Mouse (Mus musculus) urinary bladder, postnatal 10 days (tissue): Measurements from ENCODE around the gene Usp54.
"Not testable (repeated sequence)": the region's sequence is repeated elsewhere in the genome, so short reads cannot be mapped to it uniquely, and the experiment has no call there.

Source experiments
- DNase-seq: peaks from one replicate; pipeline ENCODE4 v3.0.0; 2022; ENCODE audit warnings: low spot score

The Usp54 gene

DNA sequence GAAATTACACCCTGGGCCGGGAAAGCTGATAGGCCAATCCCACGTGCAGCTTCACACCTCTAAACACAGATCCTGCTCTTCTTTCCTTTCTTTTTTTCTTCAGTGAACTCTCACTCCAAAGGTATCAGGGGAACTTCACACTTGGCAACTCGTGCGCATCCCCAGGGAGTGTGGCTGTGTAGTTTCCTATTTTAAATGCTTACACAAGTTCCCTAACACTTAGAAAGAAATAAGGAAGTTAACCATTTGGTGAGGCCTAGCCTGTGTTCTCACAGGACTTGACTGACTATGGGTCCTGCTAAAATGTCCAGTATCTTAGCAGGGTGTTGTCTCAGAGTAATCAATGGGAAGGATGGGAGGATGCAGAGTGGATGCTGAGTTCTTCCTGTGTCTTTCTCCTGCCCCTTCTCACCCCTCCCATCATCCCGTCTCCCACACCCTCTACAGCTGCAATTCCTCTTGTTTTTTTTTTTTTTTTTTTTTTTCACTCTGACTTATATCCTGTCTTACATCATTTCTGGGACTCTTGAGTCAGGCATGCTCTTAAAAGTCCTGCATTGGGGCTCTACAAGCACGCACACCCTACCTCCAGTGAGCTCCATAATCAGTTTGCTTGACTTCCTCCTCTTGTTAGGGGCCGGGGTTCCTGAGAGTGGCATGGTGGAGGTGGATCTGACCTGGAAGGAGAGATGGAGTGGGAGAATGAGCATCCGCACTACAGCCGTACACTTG, 14.0 kb upstream of the Usp54 start:
- no peak for DNase-seq

- no peak for DNase-seq
Observed at GRCm38 (mm10) chr14:20651722-20652256, 10.9 kb upstream of the Usp54 start.

DNA sequence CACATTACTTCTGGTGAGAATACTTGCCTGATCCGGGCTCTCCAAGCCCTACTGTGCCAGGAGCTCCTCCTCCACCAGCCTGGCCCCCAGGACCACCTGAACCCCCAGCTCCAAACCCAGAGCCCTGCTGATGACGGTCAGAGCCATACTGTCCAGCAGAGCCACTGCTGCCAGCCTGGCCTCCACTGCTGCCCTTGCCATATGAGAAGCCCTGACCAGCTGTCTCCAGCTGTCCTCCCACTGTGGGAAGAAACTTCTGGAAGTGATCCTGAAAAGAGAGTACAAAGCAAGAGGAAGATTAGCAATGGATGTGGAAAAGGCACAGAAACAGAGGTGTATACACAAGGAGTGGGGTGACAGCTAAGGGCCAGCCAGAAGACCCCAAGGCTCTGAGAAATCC, 10.1 kb upstream of the Usp54 start:
- no peak for DNase-seq

DNA sequence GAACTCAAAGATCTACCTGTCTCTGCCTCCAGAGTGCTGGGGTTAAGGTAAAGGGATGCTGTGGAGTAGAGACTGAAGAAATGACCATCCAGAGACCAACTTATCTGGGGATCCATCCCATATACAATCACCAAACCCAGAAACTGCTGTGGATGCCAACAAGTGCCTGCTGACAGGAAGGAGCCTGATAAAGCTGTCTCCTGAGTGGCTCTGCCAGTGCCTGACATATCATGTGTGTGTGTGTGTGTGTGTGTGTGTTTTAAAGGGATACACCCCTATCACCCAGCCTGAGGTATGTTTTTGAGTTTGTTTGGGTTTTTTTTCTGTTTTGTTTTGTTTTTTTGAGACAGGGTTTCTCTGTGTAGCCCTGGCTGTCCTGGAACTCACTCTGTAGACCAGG, 5.5 kb upstream of the Usp54 start:
- DNase-seq = no peak

- DNase-seq = no peak
Observed at GRCm38 (mm10) chr14:20645547-20645946, 4.7 kb upstream of the Usp54 start.

- no peak for DNase-seq
Observed at GRCm38 (mm10) chr14:20641438-20641875, 594 bp upstream of the Usp54 start.

- DNase-seq = no peak
Observed at GRCm38 (mm10) chr14:20639918-20640619, 794 bp downstream of the Usp54 start.

DNA sequence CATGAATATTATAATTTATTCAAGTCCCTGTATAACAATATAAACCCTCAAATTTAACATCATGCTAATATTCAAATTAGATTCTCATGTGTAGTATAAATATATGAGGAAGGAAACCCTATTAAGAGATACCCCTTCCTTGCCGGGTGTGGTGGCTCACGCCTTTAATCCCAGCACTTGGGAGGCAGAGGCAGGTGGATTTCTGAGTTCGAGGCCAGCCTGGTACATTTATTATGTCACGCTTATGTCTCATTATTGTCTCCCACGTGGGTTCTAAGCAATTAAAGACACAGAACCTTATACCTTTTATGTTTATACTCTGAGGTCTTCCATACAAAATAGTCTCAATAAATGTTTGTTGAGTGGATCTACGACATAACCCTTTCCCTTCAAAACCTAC, 2.2 kb downstream of the Usp54 start:
- DNase-seq = no peak

- DNase-seq = no peak
Observed at GRCm38 (mm10) chr14:20637818-20638574, 2.9 kb downstream of the Usp54 start.

GRCm38 (mm10) chr14:20636968-20637367, 3.9 kb downstream of the Usp54 start:
- DNase-seq = not testable (repeated sequence)

DNA sequence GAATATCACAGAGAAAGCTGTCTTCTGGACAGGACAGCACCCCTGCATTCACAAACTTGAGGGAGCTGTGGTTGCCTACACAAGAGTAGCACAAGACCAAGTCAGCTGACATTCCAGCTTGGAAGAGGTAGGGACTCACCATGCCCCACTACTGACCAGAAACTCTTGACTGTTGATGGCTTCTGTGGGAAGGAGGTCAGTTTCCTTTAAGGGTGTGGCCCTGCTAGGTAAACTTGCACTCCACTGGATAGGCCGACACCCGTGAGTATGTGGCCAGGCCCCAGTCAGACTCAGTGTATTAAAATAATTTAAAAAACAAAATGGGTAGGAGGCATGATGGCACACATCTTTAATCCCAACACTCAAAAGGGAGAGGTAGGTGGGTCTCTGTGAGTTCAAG, 5.3 kb downstream of the Usp54 start:
- DNase-seq = no peak

- no peak for DNase-seq
Observed at GRCm38 (mm10) chr14:20631253-20631652, 9.6 kb downstream of the Usp54 start.

- DNase-seq = no peak
Observed at GRCm38 (mm10) chr14:20626971-20627370, 13.9 kb downstream of the Usp54 start.

GRCm38 (mm10) chr14:20626447-20626846, 14.4 kb downstream of the Usp54 start:
- DNase-seq = no peak

- no peak for DNase-seq
Observed at GRCm38 (mm10) chr14:20622907-20623306, 18.0 kb downstream of the Usp54 start.

- no peak for DNase-seq
Observed at GRCm38 (mm10) chr14:20622412-20622811, 18.5 kb downstream of the Usp54 start.

- DNase-seq = no peak
Observed at GRCm38 (mm10) chr14:20621903-20622302, 19.0 kb downstream of the Usp54 start.

DNA sequence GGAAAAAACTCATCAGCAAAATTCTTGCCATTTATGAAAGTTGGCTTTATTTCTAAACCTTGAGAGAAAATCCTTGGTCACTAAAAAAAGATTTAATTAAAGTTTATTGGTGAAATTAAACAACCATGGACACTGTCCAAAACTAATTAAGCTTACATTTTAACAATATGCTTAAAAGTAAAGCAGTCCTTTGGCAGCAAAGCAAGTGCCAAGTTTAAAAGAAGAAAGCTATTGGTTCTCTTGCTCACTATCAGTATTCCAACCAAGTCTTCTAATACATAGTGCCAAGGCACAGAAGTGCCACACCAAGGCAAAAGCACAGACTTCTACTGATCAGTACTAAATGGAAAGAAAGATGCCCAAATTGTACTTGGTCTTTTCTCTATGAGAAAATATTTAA, 21.7 kb downstream of the Usp54 start:
- no peak for DNase-seq

DNA sequence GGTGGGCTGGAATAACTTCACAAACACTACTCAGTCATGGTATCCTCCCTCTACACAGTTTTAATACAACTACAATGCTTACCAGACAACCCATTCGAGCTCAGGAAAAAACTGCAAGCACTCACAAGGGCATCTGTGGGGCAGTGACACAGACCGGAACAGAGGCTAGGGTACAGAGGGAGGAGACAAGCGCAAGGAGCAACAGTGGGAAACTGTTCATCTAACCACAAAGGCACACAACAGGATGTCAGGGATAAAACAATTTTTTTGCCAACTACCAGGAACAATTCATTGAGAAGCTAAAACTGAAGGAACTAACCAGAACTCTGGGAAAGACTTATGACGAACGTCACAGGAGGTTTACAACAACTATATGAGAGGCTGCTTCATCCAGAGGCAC, 22.7 kb downstream of the Usp54 start:
- no peak for DNase-seq

GRCm38 (mm10) chr14:20616421-20616820, 24.4 kb downstream of the Usp54 start:
- DNase-seq = no peak

GRCm38 (mm10) chr14:20615075-20615474, 25.8 kb downstream of the Usp54 start:
- DNase-seq = no peak

GRCm38 (mm10) chr14:20612820-20613219, 28.0 kb downstream of the Usp54 start:
- no peak for DNase-seq

DNA sequence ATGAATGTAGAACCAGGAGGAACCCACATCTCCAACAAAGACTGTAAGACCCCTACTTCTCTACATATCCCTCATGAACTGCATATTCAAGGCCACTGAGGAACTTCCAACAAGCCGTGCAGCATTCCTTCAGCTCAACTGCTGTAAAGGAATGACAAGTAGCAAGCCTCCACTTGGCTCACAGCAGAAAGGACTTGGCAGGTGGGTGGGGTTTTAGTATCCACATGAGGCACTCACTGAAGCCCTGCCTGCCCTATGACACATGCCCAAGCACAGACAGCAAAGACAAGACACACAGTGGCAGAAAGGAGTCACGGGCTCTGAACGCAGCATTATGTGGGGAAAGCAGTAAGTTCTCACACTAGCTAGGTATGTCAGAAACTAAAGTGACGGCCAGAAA, 30.7 kb downstream of the Usp54 start:
- no peak for DNase-seq
